Mouse (Mus musculus): ENCODE results near the gene Uvssa.
"Not testable (repeated sequence)": the region's sequence is repeated elsewhere in the genome, so short reads cannot be mapped to it uniquely, and the experiment has no call there.

Gene Uvssa

DNA sequence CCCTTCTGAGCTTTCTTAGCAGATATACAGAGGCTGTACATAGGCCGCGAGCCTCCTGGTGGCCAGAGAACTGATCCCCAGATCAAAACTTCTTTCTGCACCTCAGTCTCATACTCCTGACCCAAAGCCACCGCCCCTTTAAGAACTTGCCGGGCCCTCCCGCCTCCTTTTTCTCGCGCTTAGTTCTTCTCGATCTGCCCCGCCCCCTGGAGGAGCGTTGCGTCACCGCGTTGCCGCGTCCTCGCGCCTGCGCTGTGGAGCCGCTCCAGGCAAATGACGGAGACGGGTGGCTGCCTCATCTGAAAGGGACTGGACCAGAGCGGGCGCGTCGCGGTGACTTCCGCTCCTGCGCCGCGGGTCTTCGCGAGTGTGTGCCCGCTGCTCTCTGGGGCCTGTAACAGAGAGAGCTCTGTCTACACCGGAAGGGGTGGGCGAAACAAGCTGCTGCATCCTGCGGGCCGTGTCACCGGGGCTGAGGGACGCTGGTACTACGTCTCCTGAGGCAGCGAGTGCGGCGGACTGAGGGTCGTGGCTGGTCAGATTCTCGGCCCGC lies at the start of gene Uvssa:
Uvssa (plus strand) TSS at position 248 of the 553 bp plus-strand sequence.
- DNase-seq (ENCODE audit: low spot score) = peak; percentile 98

DNA sequence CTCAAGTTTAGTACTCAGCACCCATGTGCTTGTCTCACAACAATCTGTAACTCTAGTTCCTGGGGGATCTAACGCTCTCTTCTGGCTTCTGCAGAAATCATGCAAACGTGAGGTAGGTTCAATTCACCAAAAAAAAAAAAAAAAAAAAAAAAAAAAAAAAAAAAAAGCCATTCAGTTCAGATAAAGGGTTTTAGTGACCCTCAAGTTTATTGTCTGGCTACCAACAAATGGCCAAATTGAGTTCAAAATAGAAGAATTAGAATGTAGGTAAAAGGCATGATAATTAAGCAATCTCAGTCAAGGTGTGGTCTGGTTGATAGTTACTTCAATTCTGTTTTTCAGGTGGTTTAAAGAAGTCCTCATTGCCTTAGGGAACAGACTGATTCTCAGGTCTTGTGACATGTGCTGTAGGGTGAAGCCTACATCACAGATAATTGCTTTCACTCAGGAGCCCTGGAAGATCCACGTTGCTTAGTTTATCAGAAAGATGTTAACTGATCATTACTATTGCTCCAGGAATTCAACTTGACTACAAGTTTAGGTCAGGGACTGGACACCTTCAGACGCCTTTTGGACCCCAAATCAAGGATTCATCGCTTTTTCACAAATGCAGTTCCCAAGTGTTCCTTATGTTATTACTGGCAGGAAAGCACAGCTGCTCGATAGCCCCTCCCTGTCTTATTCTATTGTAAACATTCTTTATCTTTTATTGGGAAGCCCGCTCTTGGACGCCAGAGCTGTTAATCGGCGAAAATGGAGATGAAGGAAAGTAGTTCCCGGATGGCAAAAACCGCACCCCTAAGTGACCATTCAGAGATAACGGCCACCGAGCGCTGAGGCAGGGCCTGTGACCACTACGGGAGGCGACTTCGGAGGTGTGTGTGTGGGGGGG lies 43.7 kb upstream of the Uvssa start:
- no peak for DNase-seq (ENCODE audit: low spot score)

- DNase-seq (ENCODE audit: low spot score) = peak; percentile 82
Measured at GRCm38 (mm10) chr5:33335273-33335976, 42.9 kb upstream of the Uvssa start, which contains the start of gene Maea. Gene Maea, plus strand, starts transcription at chr5:33335509.

GRCm38 (mm10) chr5:33335977-33336360 lies 42.4 kb upstream of the Uvssa start:
- no peak for DNase-seq (ENCODE audit: low spot score)

DNA sequence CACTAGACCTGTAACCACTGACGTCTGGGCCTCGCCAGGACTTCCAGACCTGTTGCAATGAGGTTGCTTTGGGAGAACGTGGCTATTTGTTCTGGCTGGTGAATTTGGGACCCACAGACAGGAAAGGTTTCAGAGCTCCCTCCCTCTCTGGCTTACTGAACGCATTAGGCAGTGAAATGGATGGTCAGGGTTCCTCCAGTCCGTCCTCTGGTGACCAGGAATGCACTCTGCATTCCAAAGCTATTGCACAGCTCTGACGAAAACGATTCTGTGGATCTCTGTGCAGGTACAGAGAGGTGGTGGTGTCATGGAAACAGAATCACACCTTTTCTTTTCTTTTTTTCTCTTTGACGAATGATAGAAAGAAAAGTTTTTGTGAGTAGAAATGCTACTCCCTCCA lies 41.1 kb upstream of the Uvssa start:
- no peak for DNase-seq (ENCODE audit: low spot score)

DNA sequence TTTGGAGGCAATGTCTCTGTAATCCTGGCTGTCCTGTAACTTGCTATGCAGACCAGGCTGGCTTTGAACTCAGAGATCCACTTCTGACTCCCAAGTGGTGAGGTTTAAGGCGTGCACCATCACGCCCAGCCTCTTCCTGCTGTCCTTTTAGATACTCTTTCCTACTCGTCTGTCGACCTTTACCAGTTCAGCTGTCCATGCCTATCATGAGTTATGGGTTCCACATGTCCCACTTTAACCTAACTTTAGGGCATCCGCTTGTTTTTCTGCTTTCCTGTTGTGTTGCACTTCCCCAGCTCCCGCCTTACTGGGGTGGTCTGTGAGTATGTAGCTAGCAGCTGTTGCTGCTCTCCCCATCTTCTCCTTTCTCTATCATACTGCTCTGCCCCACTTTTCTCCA lies 37.2 kb upstream of the Uvssa start:
- DNase-seq (ENCODE audit: low spot score) = no peak

DNA sequence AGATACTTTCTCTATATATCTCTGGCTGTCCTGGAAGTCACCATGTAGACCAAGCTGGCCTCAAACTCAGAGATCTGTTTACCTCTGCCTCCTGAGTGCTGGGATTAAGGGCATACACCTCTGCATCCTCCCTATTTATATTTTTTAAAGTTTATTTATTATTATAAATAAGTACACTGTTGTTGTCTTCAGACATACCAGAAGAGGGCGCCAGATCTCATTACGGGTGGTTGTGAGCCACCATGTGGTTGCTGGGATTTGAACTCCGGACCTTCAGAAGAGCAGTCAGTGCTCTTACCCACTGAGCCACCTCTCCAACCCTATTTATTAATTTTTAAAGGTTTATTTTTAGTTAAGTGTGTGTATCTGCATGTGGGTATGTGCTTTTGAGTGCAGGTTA lies 36.1 kb upstream of the Uvssa start:
- not testable (repeated sequence) for DNase-seq (ENCODE audit: low spot score)

GRCm38 (mm10) chr5:33342821-33343220 lies 35.5 kb upstream of the Uvssa start:
- DNase-seq (ENCODE audit: low spot score) = no peak

DNA sequence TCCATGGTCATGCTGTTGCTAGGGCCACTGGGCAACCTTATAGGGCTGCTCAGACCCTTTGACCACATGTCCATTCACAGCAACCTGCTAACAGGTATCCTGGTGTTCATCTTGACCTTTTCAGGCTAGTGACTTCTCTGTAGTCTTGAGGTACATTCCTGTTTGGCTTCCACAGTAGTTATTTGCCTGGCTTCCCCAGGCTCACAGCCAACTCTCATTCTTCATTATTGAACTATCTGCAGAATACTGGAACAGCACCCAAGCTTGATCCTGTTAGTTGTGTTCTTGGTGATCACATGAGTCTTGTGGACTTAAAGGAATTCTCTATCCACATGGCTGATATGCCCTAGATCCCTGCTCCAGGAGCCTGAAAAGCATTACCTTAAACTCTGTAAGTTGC lies 34.8 kb upstream of the Uvssa start:
- no peak for DNase-seq (ENCODE audit: low spot score)

DNA sequence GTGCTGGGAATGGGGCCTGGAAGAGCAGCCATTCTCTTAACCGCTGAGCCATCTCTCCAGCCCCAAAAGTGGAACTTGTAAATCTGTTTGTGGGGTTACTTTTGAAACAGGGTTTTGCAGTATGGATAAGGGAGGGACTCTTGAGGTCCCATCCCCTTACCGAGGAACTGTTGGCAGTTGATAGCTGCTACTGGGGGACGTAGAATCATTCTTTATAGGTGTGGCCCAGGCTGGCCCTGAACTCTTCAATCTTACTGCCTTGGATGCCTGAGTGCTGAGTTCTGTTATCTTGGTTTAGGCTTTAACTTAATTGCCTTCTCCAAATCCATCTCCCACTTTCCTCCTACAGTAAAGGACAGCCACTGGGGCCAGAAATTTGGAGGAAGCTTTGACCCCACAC lies 34.3 kb upstream of the Uvssa start:
- DNase-seq (ENCODE audit: low spot score) = no peak

GRCm38 (mm10) chr5:33347620-33348019 lies 30.7 kb upstream of the Uvssa start:
- DNase-seq (ENCODE audit: low spot score) = no peak

DNA sequence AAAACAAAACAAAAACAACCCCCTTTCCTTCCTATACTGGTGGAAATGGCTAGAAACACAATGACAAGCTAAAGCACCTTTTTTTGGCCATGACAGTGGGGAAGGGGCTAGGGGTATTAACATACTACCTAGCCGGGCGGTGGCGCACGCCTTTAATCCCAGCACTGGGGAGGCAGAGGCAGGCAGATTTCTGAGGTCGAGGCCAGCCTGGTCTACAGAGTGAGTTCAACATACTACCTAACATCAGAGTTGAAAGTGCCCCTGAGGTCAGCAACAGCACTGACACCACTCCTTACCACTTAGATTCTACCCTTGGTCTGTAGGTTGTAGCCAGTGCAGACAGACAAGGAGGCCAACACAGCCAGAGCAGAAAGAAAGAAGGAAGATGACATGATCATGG lies 29.1 kb upstream of the Uvssa start:
- no peak for DNase-seq (ENCODE audit: low spot score)

GRCm38 (mm10) chr5:33349706-33350105 lies 28.6 kb upstream of the Uvssa start:
- no peak for DNase-seq (ENCODE audit: low spot score)

DNA sequence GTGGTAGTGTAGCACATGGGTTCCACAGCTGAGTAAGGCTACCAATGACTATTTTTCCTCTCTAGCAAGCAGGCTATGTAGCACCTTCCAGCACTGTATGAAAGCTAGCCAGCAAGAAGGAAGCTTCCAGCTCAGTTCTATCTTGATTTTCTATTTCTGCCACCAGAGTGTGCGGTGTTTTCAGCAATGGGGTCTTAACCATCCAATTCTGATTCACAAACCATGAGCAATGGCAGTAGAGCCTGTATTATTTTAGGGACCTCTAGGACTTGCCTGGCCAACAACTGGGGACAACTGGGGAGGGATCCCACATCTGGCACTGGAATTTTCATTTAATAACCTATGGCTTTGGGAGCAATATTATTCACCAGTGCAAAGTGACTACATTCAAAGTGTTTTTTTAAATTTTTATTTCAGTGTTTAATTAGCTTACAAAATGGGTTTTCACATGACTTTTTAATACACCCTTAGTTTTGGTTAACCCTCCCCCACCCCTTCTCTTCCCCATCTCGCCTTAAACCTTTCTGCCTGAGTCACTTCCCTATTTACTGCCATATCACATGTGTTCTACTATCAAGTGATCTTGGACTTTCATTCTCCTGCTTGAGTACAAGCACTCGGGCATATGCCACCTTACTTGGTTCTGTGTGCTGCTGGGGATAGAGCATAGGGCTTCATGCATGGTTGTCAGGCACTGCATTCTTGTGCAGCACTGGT lies 26.6 kb upstream of the Uvssa start:
- no peak for DNase-seq (ENCODE audit: low spot score)

GRCm38 (mm10) chr5:33352273-33352645 lies 26.1 kb upstream of the Uvssa start:
- DNase-seq (ENCODE audit: low spot score) = no peak

DNA sequence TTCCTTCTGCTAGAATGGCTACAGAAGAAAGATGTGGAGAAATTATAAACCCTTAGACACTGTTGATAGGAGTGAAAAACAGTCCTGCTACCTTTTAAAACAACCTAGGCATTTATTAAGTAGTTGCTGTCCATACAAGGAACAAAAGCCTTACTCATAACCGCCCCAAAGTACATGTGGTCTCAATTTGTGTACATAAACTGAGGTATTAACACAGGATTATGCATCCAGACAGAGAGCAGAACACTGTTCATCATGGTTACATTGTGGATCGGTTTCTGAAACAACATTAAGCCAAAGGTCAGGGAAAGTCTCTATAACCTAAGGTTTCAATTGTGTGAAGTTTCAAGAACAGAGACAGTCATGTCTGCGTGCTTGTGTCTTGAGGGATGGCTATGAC lies 25.3 kb upstream of the Uvssa start:
- DNase-seq (ENCODE audit: low spot score) = no peak

DNA sequence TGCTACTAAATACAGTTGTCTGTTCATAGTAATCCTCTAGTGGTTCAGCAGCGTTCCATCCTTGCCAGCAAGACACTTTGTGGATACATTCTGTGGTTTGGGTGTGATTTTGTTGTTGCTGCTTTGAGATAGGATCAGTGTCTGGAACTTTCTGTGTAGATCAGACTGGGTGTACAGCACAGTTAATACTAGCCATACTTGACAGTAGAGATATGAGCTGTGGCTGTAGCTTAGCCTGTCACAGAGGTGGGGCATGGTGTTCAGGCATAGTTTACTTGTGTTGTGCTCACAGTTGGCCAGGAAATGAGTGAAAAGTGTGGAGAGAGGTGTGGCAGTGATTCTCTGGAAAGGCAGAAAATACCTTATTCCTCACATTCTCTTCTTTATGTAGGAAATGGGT lies 20.9 kb upstream of the Uvssa start:
- DNase-seq (ENCODE audit: low spot score) = no peak

- no peak for DNase-seq (ENCODE audit: low spot score)
Measured at GRCm38 (mm10) chr5:33358467-33358866, 19.9 kb upstream of the Uvssa start.

- no peak for DNase-seq (ENCODE audit: low spot score)
Measured at GRCm38 (mm10) chr5:33363263-33363662, 15.1 kb upstream of the Uvssa start.

GRCm38 (mm10) chr5:33368651-33369050 lies 9.7 kb upstream of the Uvssa start:
- no peak for DNase-seq (ENCODE audit: low spot score)

DNA sequence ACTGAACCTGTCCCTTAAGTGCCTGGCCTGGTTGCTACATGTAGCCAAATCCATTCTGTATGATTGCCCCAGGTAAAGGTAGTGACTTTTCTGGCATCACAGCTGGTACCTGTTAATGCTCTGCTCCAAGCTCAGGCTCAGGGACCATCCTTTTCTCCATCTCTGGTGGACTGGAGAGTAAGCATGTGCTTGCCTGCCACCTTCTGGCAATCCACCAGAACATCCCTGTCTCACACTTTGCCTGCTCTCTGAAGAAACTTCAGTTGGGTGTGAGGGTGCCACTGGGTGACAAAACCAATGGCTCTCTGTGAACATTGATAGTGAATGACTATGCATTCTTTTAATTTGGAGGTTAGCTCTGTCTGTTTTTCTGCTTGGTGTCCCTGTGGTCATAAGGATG lies 7.2 kb upstream of the Uvssa start:
- DNase-seq (ENCODE audit: low spot score) = no peak

GRCm38 (mm10) chr5:33371668-33372067 lies 6.7 kb upstream of the Uvssa start:
- DNase-seq (ENCODE audit: low spot score) = no peak
